Mouse (Mus musculus): ENCODE results near the gene Aldh3b2. TPM values are rescaled to one million over a fixed set of nuclear protein-coding genes. Genes with fewer than 3 reads are reported as not detected.
A peak's percentile ranks its signal among the peaks of the same experiment; 100 is the strongest.

Aldh3b2 gene
- polyA plus RNA-seq, 1 experiment from 2014 or later, result 0.68 TPM

DNA sequence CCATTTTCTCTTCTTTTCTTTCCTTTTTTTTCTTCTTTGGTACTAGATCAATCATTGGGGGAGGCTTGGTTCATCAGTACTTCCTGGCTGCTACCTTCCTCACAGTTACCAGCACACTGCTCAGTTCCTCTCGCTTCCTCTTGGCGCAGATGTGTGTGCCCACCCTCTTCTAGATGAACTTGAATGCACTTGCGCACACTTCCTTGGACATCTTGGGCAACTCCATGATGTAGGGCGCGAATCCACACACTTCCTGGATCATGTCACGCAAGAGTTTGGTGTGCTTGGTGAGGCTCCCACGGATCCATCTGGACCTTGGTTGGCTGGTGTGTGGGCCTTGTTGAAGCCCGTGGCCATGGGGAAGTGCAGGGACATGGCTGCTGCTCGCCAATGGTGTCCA lies 40.4 kb upstream of the Aldh3b2 start:
- peaks cover 10% of the 10 kb centered on the region; the same call in 1 of the 2 replicates for H3K27me3 ChIP-seq (replicated peaks)
- H3K4me2 ChIP-seq (replicated peaks), result no peak overlapping the region
- H3K9ac ChIP-seq, result no peak overlapping the region
- H3K27ac ChIP-seq, result no peak overlapping the region
- H3K9me3 ChIP-seq, result no peaks in the 10 kb centered on the region
- 89% methylated on average over 9 of the region's 9 CpGs for WGBS
- no peak overlapping the region for H3K4me3 ChIP-seq
- H3K36me3 ChIP-seq, result no peaks in the 10 kb centered on the region
- peaks cover 23% of the 10 kb centered on the region for H3K4me1 ChIP-seq
- ATAC-seq (ENCODE audit: low FRiP score, low read depth), result no peak

DNA sequence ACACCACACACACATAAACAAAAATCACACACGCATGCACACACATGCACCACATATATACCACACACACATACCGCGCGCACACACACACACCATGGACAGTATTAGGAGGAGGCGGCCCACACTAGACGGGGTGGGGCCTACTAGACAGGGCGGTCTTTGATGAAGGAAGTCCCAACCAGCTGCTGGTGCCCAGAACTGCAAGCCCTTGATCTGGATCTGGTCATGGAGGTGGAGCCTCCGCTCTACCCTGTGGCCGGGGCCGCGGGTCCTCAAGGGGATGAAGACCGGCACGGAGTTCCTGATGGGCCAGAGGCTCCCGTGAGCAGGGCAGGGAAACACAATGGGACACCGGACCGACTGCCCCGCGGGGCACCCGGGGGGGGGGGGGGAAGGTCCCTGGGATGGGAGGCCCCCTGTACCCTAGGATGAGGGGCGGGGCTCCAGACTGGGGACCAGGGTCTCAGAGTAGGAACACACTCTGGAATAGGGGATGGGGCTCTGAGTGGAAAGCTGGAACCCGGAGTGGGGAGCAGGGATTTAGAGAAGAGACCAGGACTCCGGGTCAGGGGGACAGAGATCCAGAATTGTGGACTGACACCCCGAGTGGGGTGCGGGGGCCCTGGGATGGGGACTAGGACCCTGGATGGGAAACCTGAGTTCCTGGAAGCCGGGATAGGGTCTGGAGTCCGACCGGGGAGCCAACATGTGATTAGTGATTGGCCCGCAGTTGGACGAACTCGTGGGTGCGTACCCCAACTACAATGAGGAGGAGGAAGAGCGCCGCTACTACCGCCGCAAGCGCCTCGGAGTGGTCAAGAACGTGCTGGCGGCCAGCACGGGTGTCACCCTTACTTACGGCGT lies 36.9 kb upstream of the Aldh3b2 start, which contains the start of gene Unc93b1:
Gene Unc93b1 (plus strand): TSS at position 155 of the 864 bp plus-strand sequence.
- peaks cover 13% of the 10 kb centered on the region; the same call in 1 of the 2 replicates for H3K27me3 ChIP-seq (replicated peaks)
- no peak within 1 kb of the TSS for H3K27ac ChIP-seq
- no peaks in the 10 kb centered on the region for H3K36me3 ChIP-seq
- peak within 1 kb of the TSS; percentile 49 for H3K9ac ChIP-seq
- H3K9me3 ChIP-seq, result no peaks in the 10 kb centered on the region
- peak within 1 kb of the TSS; percentile 76 for H3K4me2 ChIP-seq (replicated peaks)
- peaks cover 18% of the 10 kb centered on the region for H3K4me1 ChIP-seq
- H3K4me3 ChIP-seq, result peak within 1 kb of the TSS; percentile 35
- 8% methylated on average over 42 of the region's 42 CpGs for WGBS
- peak; percentile 60; the same call in 1 of the 2 replicates for ATAC-seq (ENCODE audit: low FRiP score, low read depth)

DNA sequence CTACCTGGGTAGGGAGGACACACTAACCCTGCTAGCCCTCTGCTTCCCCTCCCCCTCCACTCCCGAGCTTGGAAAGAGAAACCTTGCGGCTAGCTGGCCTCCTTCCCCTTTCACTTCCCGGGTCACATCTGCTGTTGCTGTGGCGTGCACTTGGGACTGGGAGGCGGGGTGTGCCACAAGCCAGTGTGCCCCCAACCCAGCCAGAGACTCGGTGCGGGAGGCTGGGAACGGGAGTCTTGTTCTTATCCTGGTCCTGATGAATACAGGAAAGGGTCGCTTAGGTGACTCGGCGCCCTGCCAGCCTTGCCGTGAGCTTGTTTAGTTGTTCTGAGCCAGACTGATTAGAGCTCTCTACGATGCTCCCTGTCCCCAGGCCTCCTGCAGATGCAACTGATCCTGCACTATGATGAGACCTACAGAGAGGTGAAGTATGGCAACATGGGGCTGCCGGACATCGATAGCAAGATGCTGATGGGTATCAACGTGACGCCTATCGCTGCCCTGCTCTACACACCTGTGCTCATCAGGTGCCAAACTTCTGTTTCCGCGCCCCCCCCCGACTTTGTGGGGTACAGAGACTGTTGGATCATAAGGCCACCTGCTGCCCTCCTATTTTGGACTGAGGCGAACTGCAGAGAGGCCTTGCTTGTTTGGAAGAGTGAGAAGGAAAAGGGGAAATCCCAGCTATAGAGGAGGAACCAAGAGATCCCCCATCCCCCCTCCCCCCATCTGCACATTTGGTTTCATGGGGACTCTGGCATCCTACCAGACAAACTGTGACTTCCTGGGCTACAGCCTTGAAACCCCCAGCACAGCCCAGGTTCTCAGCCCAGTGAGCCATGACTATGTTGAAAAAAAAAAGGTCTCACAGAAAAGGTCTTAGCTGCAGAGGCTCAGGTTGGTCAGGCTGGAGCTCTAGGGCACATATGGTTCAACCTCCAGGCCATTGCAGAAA lies 36.0 kb upstream of the Aldh3b2 start:
- Histone ChIP-seq H3K4me2 (replicated peaks) (peak overlapping the region; percentile 76), H3K27ac (no peak overlapping the region), H3K4me1 (peaks cover 12% of the 10 kb centered on the region), H3K4me3 (peak overlapping the region; percentile 35), H3K9me3 (no peaks in the 10 kb centered on the region), H3K27me3 (replicated peaks) (peaks cover 13% of the 10 kb centered on the region; the same call in 1 of the 2 replicates), H3K9ac (peak overlapping the region; percentile 49), H3K36me3 (no peaks in the 10 kb centered on the region)
- ATAC-seq (ENCODE audit: low FRiP score, low read depth), result 0 out of 2 replicates have a peak, but pooled peaks have one; percentile 25
- WGBS, result 8% methylated on average over 22 of the region's 22 CpGs

DNA sequence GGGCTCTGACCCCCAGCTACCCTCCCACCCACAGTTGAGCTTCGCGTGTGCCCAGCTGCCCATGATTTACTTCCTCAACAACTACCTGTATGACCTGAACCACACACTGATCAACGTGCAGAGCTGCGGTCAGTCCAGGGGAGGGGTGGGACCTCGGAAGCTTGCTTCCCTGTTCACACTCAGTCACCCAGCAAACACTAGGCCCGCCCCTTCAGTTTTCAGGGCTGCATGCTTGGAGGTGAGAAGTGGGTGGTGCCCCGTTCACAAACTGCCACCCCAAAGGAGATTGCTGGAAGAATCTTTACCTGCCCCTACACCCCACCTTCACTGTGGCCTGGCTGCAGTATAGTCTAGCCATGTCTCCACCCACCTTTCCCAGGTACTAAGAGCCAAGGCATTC lies 29.8 kb upstream of the Aldh3b2 start:
- no peak overlapping the region for H3K27ac ChIP-seq
- H3K9me3 ChIP-seq, result no peaks in the 10 kb centered on the region
- 0 out of 2 replicates have a peak, but pooled peaks cover 2% of the 10 kb centered on the region for H3K27me3 ChIP-seq (replicated peaks)
- ATAC-seq (ENCODE audit: low FRiP score, low read depth), result no peak
- H3K4me1 ChIP-seq, result no peaks in the 10 kb centered on the region
- no peak overlapping the region for H3K4me2 ChIP-seq (replicated peaks)
- 81% methylated on average over 7 of the region's 7 CpGs for WGBS
- H3K4me3 ChIP-seq, result no peak overlapping the region
- H3K9ac ChIP-seq, result no peak overlapping the region
- H3K36me3 ChIP-seq, result no peaks in the 10 kb centered on the region

DNA sequence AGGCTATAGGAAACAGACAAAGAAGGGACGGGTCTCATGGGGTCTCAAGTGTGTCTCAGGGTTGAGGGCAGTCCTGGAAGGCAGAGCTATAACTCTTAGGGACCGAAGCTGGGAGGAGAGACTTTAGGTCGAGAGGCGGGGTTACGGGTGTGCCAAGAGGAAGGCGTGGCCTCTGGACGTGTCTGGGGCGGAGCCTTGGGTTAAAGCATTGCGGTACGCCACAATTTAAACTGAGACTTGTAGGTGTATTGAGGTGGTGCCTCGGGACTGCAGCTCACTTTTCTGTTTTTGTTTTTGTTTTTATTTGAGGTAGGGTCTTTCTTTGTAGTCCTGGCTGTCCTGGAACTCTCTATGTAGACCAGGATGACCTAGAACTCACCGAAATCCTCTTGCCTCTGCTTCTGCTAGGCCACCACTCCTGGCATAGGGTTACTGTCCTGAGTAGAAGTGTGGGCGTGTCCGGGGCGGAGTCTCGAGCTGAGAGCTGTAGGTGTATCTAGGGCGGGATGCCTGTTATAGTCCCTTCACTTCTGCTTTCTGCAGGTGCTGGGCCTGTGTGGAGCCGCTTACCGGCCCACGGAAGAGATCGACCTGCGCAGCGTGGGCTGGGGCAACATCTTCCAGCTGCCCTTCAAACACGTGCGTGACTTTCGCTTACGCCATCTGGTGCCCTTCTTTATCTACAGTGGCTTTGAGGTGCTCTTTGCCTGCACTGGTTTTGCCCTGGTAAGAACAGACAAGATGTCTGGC lies 29.0 kb upstream of the Aldh3b2 start:
- H3K9ac ChIP-seq, result no peak overlapping the region
- H3K4me1 ChIP-seq, result no peaks in the 10 kb centered on the region
- 0 out of 2 replicates have a peak, but pooled peaks cover 2% of the 10 kb centered on the region for H3K27me3 ChIP-seq (replicated peaks)
- WGBS, result 21% methylated on average over 27 of the region's 27 CpGs
- H3K4me3 ChIP-seq, result no peak overlapping the region
- H3K9me3 ChIP-seq, result no peaks in the 10 kb centered on the region
- no peaks in the 10 kb centered on the region for H3K36me3 ChIP-seq
- H3K4me2 ChIP-seq (replicated peaks), result 0 out of 2 replicates have a peak overlapping the region, but pooled peaks have one; percentile 20
- no peak overlapping the region for H3K27ac ChIP-seq
- ATAC-seq (ENCODE audit: low FRiP score, low read depth), result no peak

DNA sequence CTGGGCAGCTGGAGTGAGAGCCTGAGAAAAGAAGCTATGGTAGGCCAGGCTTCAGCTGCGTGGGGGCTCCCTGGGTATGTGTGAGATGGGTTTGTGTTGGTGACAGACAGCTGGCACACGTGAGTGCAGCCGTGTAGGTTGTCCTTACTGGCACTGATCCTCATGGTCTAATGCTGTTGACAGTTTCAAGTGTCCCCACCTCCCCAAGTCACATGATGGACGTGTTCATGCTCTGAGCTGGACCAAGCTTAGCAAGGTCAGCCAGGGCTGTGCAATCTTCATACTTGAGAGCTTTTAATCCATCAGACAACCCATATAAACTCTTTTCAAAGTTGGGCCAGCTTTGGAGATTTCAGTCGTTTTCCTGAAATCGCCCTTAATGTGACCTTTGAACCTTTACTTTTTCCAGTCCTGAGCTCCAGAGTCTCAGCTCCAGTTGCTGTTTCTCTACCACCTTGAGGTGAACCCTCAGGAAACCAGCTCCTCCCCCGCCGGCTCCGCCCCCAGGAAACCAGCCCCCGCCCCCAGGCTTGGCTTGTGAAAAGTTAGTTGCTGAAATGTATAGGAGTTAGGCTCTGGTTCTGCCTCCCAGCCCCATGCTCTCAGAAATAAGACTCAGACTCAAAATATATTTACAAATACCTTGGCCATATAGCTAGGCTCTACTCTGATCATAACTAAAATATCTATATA lies 26.1 kb upstream of the Aldh3b2 start:
- Histone ChIP-seq H3K27me3 (replicated peaks) (0 out of 2 replicates have a peak, but pooled peaks cover 2% of the 10 kb centered on the region), H3K4me1 (no peaks in the 10 kb centered on the region), H3K27ac (no peak overlapping the region), H3K9ac (no peak overlapping the region), H3K9me3 (no peaks in the 10 kb centered on the region), H3K36me3 (no peaks in the 10 kb centered on the region), H3K4me3 (no peak overlapping the region), H3K4me2 (replicated peaks) (no peak overlapping the region)
- no peak for ATAC-seq (ENCODE audit: low FRiP score, low read depth)
- WGBS, result 42% methylated on average over 10 of the region's 10 CpGs

DNA sequence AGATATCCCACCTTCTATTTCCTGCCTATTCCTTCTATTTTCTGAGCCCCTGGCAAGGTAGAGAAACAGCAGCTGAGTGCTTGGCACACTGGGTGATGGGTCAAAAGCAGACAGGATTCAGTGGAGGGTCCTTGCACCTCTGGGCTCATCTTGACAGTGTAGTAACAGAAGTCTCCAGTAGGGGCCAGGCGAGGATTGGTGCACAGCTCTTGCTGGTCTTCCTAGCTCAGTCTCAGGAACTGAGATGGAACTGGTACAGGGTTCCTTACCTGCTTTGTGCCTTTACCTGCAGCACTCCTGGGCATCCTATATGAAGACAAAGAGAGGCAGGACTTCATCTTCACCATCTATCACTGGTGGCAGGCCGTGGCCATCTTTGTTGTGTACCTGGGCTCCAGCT lies 25.4 kb upstream of the Aldh3b2 start:
- WGBS, result 21% methylated on average over 2 of the region's 2 CpGs
- Histone ChIP-seq H3K36me3 (no peaks in the 10 kb centered on the region), H3K4me2 (replicated peaks) (no peak overlapping the region), H3K9ac (no peak overlapping the region), H3K27ac (no peak overlapping the region), H3K4me1 (no peaks in the 10 kb centered on the region), H3K27me3 (replicated peaks) (0 out of 2 replicates have a peak, but pooled peaks cover 2% of the 10 kb centered on the region), H3K9me3 (no peaks in the 10 kb centered on the region), H3K4me3 (no peak overlapping the region)
- ATAC-seq (ENCODE audit: low FRiP score, low read depth), result 0 out of 2 replicates have a peak, but pooled peaks have one; percentile 77

DNA sequence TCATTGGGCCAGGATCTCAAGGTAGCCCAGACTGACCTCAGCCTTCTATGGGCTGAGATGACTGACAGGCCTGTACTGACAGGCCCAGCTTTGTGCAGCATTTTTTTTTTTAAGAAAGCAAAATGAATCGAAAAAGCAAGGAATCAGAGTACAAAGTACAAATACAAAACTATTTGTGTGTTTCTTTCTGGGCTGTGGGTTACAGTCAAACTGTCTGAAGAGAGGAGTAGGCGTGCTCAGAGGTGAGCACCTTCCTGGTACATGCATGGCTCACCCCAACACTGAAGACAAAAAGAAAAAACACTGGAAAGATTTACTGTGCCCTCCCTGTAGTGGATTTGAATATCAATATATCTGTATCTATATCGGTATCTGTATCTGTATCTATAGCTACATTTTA lies 24.3 kb upstream of the Aldh3b2 start:
- 80% methylated on average over 3 of the region's 3 CpGs for WGBS
- no peak overlapping the region for H3K4me2 ChIP-seq (replicated peaks)
- no peaks in the 10 kb centered on the region for H3K4me1 ChIP-seq
- no peaks in the 10 kb centered on the region for H3K9me3 ChIP-seq
- H3K27me3 ChIP-seq (replicated peaks), result 0 out of 2 replicates have a peak, but pooled peaks cover 2% of the 10 kb centered on the region
- H3K4me3 ChIP-seq, result no peak overlapping the region
- no peaks in the 10 kb centered on the region for H3K36me3 ChIP-seq
- no peak overlapping the region for H3K9ac ChIP-seq
- ATAC-seq (ENCODE audit: low FRiP score, low read depth), result no peak
- H3K27ac ChIP-seq, result no peak overlapping the region

DNA sequence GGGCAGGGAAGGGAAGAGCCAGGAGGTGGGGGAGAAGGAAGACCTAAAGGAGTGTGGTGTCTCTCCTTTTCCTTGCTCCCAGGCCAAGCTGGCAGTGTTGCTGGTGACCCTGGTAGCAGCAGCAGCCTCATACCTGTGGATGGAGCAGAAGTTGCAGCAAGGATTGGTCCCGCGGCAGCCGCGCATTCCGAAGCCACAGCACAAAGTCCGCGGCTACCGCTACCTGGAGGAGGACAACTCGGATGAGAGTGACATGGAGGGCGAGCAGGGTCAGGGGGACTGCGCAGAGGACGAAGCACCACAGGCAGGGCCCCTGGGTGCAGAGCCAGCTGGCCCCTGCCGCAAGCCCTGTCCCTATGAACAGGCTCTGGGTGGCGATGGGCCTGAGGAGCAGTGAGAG lies 23.6 kb upstream of the Aldh3b2 start:
- no peak overlapping the region for H3K4me2 ChIP-seq (replicated peaks)
- no peak overlapping the region for H3K27ac ChIP-seq
- H3K4me3 ChIP-seq, result no peak overlapping the region
- H3K27me3 ChIP-seq (replicated peaks), result 0 out of 2 replicates have a peak, but pooled peaks cover 2% of the 10 kb centered on the region
- H3K9me3 ChIP-seq, result no peaks in the 10 kb centered on the region
- H3K4me1 ChIP-seq, result no peaks in the 10 kb centered on the region
- ATAC-seq (ENCODE audit: low FRiP score, low read depth), result no peak
- no peaks in the 10 kb centered on the region for H3K36me3 ChIP-seq
- 0 out of 2 replicates have a peak overlapping the region, but pooled peaks have one; percentile 29 for H3K9ac ChIP-seq
- WGBS, result 80% methylated on average over 14 of the region's 14 CpGs

DNA sequence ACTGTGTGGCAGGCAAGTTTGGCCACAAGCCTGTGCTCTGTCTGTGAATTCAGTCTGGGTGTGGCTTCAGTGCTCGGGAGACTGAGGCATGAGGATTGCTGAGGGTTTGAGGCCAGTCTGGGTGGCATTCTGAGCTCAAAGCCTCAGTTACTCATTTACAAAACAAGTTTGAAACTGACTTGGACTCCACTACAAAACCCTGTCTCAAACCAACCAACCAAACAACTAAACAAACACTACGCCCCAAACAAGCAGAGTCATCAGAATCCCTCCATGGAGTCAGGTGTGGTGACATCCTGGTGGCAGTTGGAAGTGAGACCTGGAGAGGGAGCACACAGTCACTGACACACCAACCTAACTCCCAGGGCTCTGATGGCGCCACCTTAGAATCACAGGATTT lies 21.8 kb upstream of the Aldh3b2 start:
- no peak overlapping the region for H3K27ac ChIP-seq
- no peaks in the 10 kb centered on the region for H3K9me3 ChIP-seq
- no peaks in the 10 kb centered on the region for H3K27me3 ChIP-seq (replicated peaks)
- H3K36me3 ChIP-seq, result no peaks in the 10 kb centered on the region
- no peak overlapping the region for H3K4me2 ChIP-seq (replicated peaks)
- no peak overlapping the region for H3K4me3 ChIP-seq
- WGBS, result 80% methylated on average over 3 of the region's 3 CpGs
- no peak for ATAC-seq (ENCODE audit: low FRiP score, low read depth)
- H3K4me1 ChIP-seq, result no peaks in the 10 kb centered on the region
- H3K9ac ChIP-seq, result no peak overlapping the region

DNA sequence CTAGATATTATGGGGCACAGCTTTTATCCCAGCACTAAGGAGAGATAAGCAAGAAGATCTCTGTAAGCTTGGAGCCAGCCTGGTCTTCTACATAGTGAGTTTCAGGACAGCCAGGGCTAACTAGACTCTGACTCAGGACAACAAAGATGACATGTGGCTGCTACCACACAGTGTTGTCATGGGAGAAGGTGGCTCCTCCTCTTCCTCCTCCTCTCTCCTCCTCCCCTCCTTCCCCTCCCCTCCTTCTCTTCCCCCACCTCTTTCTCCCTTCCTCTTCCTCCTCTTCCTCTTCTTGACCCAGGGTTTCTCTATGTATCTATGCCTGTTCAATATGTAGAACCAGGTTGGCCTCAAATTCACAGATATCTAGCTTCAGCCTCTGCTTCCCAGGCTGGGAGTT lies 20.7 kb upstream of the Aldh3b2 start:
- Histone ChIP-seq H3K9me3 (no peaks in the 10 kb centered on the region), H3K4me3 (no peak overlapping the region), H3K9ac (no peak overlapping the region), H3K27me3 (replicated peaks) (no peaks in the 10 kb centered on the region), H3K27ac (no peak overlapping the region), H3K36me3 (no peaks in the 10 kb centered on the region), H3K4me2 (replicated peaks) (no peak overlapping the region), H3K4me1 (no peaks in the 10 kb centered on the region)
- no peak for ATAC-seq (ENCODE audit: low FRiP score, low read depth)
